Mouse (Mus musculus) CD4-positive, CD25-positive, alpha-beta regulatory T cell, adult 2 months (primary cell): ENCODE measurements around the gene Scrt2.

Source experiments
- DNase-seq: peaks from one replicate; pipeline ENCODE4 v3.0.0-alpha.2; 2012; ENCODE audit warnings: low read depth, low spot score

The Scrt2 gene

GRCm38 (mm10) chr2:152081641-152082448 lies 516 bp downstream of the Scrt2 start:
- DNase-seq = peak; percentile 65

- DNase-seq = no peak
Measured at GRCm38 (mm10) chr2:152082456-152083285, 1.3 kb downstream of the Scrt2 start.

GRCm38 (mm10) chr2:152083411-152083810 lies 2.1 kb downstream of the Scrt2 start:
- DNase-seq = no peak

- no peak for DNase-seq
Measured at GRCm38 (mm10) chr2:152084298-152084697, 3.0 kb downstream of the Scrt2 start.

- no peak for DNase-seq
Measured at GRCm38 (mm10) chr2:152085414-152085813, 4.1 kb downstream of the Scrt2 start.

- DNase-seq = no peak
Measured at GRCm38 (mm10) chr2:152086451-152086850, 5.1 kb downstream of the Scrt2 start.

GRCm38 (mm10) chr2:152087111-152087510 lies 5.8 kb downstream of the Scrt2 start:
- DNase-seq = no peak

GRCm38 (mm10) chr2:152089078-152089477 lies 7.7 kb downstream of the Scrt2 start:
- peak; percentile 55 for DNase-seq

- DNase-seq = no peak
Measured at GRCm38 (mm10) chr2:152089581-152089980, 8.3 kb downstream of the Scrt2 start.

- no peak for DNase-seq
Measured at GRCm38 (mm10) chr2:152090486-152090885, 9.2 kb downstream of the Scrt2 start.

- no peak for DNase-seq
Measured at GRCm38 (mm10) chr2:152091342-152092056, 10.2 kb downstream of the Scrt2 start.

- no peak for DNase-seq
Measured at GRCm38 (mm10) chr2:152092927-152093326, 11.6 kb downstream of the Scrt2 start.

- no peak for DNase-seq
Measured at GRCm38 (mm10) chr2:152093356-152093792, 12.0 kb downstream of the Scrt2 start.

GRCm38 (mm10) chr2:152094856-152095545 lies 13.7 kb downstream of the Scrt2 start:
- DNase-seq = no peak

- no peak for DNase-seq
Measured at GRCm38 (mm10) chr2:152096922-152097321, 15.6 kb downstream of the Scrt2 start.

GRCm38 (mm10) chr2:152097916-152098315 lies 16.6 kb downstream of the Scrt2 start:
- DNase-seq = no peak

GRCm38 (mm10) chr2:152099538-152099937 lies 18.2 kb downstream of the Scrt2 start:
- DNase-seq = no peak

GRCm38 (mm10) chr2:152101761-152102160 lies 20.4 kb downstream of the Scrt2 start:
- peak; percentile 10 for DNase-seq

- no peak for DNase-seq
Measured at GRCm38 (mm10) chr2:152102369-152102768, 21.0 kb downstream of the Scrt2 start.

GRCm38 (mm10) chr2:152104711-152105317 lies 23.5 kb downstream of the Scrt2 start:
- no peak for DNase-seq
